Mouse (Mus musculus): ENCODE measurements at regions not wholly inside any gene's neighbourhood (a gene's known extent, or its start where the extent isn't known, plus 50 kb on each side); places are given as distances from the start of the nearest gene placed in this dataset.

- Histone ChIP-seq H3K27ac (ENCODE audit: control insufficient read depth, insufficient read depth, low read depth, low read length, poor library complexity) (no peak overlapping the region), H3K4me3 (replicated peaks; ENCODE audit: control insufficient read depth, low read depth, low read length) (no peak overlapping the region), H3K4me1 (ENCODE audit: control insufficient read depth, insufficient read depth, low read length) (no peaks in the 10 kb centered on the region)
- TF ChIP-seq CTCF (IDR thresholded peaks at IDR 0.05; ENCODE audit: control insufficient read depth, insufficient read depth, low read length) (no peak), POLR2A (IDR thresholded peaks at IDR 0.05; ENCODE audit: borderline replicate concordance, control insufficient read depth, low read depth, low read length) (no peak)
- 84% methylated on average over 14 of the region's 14 CpGs for WGBS
Observed at GRCm38 (mm10) chr3:120970746-120971466, 200.6 kb downstream of the Rwdd3 start.

GRCm38 (mm10) chr3:120946906-120947305 is 224.6 kb downstream of the Rwdd3 start:
- H3K4me1 ChIP-seq (ENCODE audit: control insufficient read depth, insufficient read depth, low read length): no peaks in the 10 kb centered on the region
- TF ChIP-seq POLR2A (IDR thresholded peaks at IDR 0.05; ENCODE audit: borderline replicate concordance, control insufficient read depth, low read depth, low read length): no peak
- no peak for TF ChIP-seq CTCF (IDR thresholded peaks at IDR 0.05; ENCODE audit: control insufficient read depth, insufficient read depth, low read length)
- H3K4me3 ChIP-seq (replicated peaks; ENCODE audit: control insufficient read depth, low read depth, low read length): no peak overlapping the region
- no peak overlapping the region for H3K27ac ChIP-seq (ENCODE audit: control insufficient read depth, insufficient read depth, low read depth, low read length, poor library complexity)
- WGBS: 83% methylated on average over 8 of the region's 8 CpGs

GRCm38 (mm10) chr3:120934401-120934800 is 237.1 kb downstream of the Rwdd3 start:
- no peak overlapping the region for H3K4me3 ChIP-seq (replicated peaks; ENCODE audit: control insufficient read depth, low read depth, low read length)
- H3K27ac ChIP-seq (ENCODE audit: control insufficient read depth, insufficient read depth, low read depth, low read length, poor library complexity): no peak overlapping the region
- TF ChIP-seq CTCF (IDR thresholded peaks at IDR 0.05; ENCODE audit: control insufficient read depth, insufficient read depth, low read length) (no peak), POLR2A (IDR thresholded peaks at IDR 0.05; ENCODE audit: borderline replicate concordance, control insufficient read depth, low read depth, low read length) (no peak)
- no peaks in the 10 kb centered on the region for H3K4me1 ChIP-seq (ENCODE audit: control insufficient read depth, insufficient read depth, low read length)
- WGBS: 79% methylated on average over 4 of the region's 4 CpGs

- Histone ChIP-seq H3K27ac (ENCODE audit: control insufficient read depth, insufficient read depth, low read depth, low read length, poor library complexity) (no peak overlapping the region), H3K4me3 (replicated peaks; ENCODE audit: control insufficient read depth, low read depth, low read length) (no peak overlapping the region), H3K4me1 (ENCODE audit: control insufficient read depth, insufficient read depth, low read length) (no peaks in the 10 kb centered on the region)
- 66% methylated on average over 2 of the region's 2 CpGs for WGBS
- TF ChIP-seq POLR2A (IDR thresholded peaks at IDR 0.05; ENCODE audit: borderline replicate concordance, control insufficient read depth, low read depth, low read length) (no peak), CTCF (IDR thresholded peaks at IDR 0.05; ENCODE audit: control insufficient read depth, insufficient read depth, low read length) (no peak)
Observed at GRCm38 (mm10) chr3:120920351-120920750, 251.1 kb downstream of the Rwdd3 start.

GRCm38 (mm10) chr3:120898931-120899330 is 272.6 kb downstream of the Rwdd3 start:
- TF ChIP-seq POLR2A (IDR thresholded peaks at IDR 0.05; ENCODE audit: borderline replicate concordance, control insufficient read depth, low read depth, low read length) (no peak), CTCF (IDR thresholded peaks at IDR 0.05; ENCODE audit: control insufficient read depth, insufficient read depth, low read length) (no peak)
- no peak overlapping the region for H3K4me3 ChIP-seq (replicated peaks; ENCODE audit: control insufficient read depth, low read depth, low read length)
- WGBS: 83% methylated on average over 5 of the region's 5 CpGs

GRCm38 (mm10) chr3:120898258-120898657 is 273.2 kb downstream of the Rwdd3 start:
- Histone ChIP-seq H3K4me3 (replicated peaks; ENCODE audit: control insufficient read depth, low read depth, low read length) (no peak overlapping the region), H3K27ac (ENCODE audit: control insufficient read depth, insufficient read depth, low read depth, low read length, poor library complexity) (no peak overlapping the region), H3K4me1 (ENCODE audit: control insufficient read depth, insufficient read depth, low read length) (no peaks in the 10 kb centered on the region)
- WGBS: 82% methylated on average over 9 of the region's 9 CpGs
- no peak for TF ChIP-seq CTCF (IDR thresholded peaks at IDR 0.05; ENCODE audit: control insufficient read depth, insufficient read depth, low read length)
- TF ChIP-seq POLR2A (IDR thresholded peaks at IDR 0.05; ENCODE audit: borderline replicate concordance, control insufficient read depth, low read depth, low read length): no peak

More at GRCm38 (mm10) chr3:120898931-120899330, 272.6 kb downstream of the Rwdd3 start:
- no peak overlapping the region for H3K27ac ChIP-seq (ENCODE audit: control insufficient read depth, insufficient read depth, low read depth, low read length, poor library complexity)
- H3K4me1 ChIP-seq (ENCODE audit: control insufficient read depth, insufficient read depth, low read length): no peaks in the 10 kb centered on the region

GRCm38 (mm10) chr3:120897758-120898157 is 273.7 kb downstream of the Rwdd3 start:
- H3K27ac ChIP-seq (ENCODE audit: control insufficient read depth, insufficient read depth, low read depth, low read length, poor library complexity): no peak overlapping the region
- no peak for TF ChIP-seq CTCF (IDR thresholded peaks at IDR 0.05; ENCODE audit: control insufficient read depth, insufficient read depth, low read length)
- TF ChIP-seq POLR2A (IDR thresholded peaks at IDR 0.05; ENCODE audit: borderline replicate concordance, control insufficient read depth, low read depth, low read length): no peak
- WGBS: 83% methylated on average over 9 of the region's 9 CpGs
- no peaks in the 10 kb centered on the region for H3K4me1 ChIP-seq (ENCODE audit: control insufficient read depth, insufficient read depth, low read length)
- no peak overlapping the region for H3K4me3 ChIP-seq (replicated peaks; ENCODE audit: control insufficient read depth, low read depth, low read length)

GRCm38 (mm10) chr3:120897221-120897620 is 274.3 kb downstream of the Rwdd3 start:
- Histone ChIP-seq H3K4me3 (replicated peaks; ENCODE audit: control insufficient read depth, low read depth, low read length) (no peak overlapping the region), H3K4me1 (ENCODE audit: control insufficient read depth, insufficient read depth, low read length) (no peaks in the 10 kb centered on the region), H3K27ac (ENCODE audit: control insufficient read depth, insufficient read depth, low read depth, low read length, poor library complexity) (no peak overlapping the region)
- WGBS: 87% methylated on average over 12 of the region's 12 CpGs
- no peak for TF ChIP-seq CTCF (IDR thresholded peaks at IDR 0.05; ENCODE audit: control insufficient read depth, insufficient read depth, low read length)
